Mouse (Mus musculus): ENCODE data around the gene Dctn3. TPM values are rescaled to one million over a fixed set of nuclear protein-coding genes. Genes with fewer than 3 reads are reported as not detected.
A peak's percentile ranks its signal among the peaks of the same experiment; 100 is the strongest.

Dctn3 gene
- polyA plus RNA-seq, 1 experiment from 2014 or later = 317 TPM

DNA sequence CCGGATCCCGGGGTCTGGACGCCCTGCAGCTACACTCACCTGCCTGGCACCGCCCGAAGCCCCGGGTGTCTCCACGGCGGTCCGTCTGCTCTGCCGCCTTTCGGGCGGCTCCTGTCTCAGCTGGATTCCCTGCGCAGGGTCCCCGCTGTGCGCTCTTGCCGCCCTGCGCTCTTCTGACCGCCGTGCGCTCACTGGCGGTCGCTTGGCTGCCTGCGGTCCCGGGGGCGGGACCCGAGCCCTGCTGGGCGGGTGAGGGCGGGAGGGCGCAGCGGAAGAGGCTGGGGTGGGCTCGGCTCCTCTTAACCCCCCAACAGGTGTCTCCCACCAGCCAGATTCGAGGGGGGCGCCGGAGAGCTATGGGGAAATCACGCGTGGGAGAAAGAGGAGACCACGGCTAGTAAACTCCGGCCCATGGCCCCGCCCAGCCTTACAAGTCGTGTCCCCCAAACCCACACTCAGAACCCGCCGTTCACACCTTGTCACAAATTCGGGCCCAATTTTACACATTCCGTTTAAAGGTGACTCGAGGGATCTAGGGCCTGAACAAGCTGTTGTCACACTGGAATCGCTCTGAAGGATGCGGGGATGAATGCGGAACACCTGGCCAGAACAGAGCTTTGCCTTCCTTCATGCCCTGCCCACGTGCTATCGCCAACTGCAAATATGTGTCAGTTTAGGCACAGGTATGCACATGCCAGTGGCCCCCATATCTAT, 8.2 kb upstream of the Dctn3 start, which contains the start of gene Arid3c:
Arid3c (minus strand) TSS at position 91 of the 714 bp plus-strand sequence.
- Histone ChIP-seq H3K36me3 (no peaks in the 10 kb centered on the region), H3K4me2 (peak within 1 kb of the TSS; percentile 65), H3K27ac (replicated peaks) (no peak within 1 kb of the TSS), H3K4me3 (peak within 1 kb of the TSS; percentile 32), H3K9ac (peak within 1 kb of the TSS; percentile 47), H3K9me3 (no peaks in the 10 kb centered on the region), H3K27me3 (peaks cover 70% of the 10 kb centered on the region), H3K4me1 (replicated peaks) (peaks cover 35% of the 10 kb centered on the region)
- no peak for ATAC-seq (ENCODE audit: low read depth)
- WGBS = 2% methylated on average over 50 of the region's 50 CpGs

DNA sequence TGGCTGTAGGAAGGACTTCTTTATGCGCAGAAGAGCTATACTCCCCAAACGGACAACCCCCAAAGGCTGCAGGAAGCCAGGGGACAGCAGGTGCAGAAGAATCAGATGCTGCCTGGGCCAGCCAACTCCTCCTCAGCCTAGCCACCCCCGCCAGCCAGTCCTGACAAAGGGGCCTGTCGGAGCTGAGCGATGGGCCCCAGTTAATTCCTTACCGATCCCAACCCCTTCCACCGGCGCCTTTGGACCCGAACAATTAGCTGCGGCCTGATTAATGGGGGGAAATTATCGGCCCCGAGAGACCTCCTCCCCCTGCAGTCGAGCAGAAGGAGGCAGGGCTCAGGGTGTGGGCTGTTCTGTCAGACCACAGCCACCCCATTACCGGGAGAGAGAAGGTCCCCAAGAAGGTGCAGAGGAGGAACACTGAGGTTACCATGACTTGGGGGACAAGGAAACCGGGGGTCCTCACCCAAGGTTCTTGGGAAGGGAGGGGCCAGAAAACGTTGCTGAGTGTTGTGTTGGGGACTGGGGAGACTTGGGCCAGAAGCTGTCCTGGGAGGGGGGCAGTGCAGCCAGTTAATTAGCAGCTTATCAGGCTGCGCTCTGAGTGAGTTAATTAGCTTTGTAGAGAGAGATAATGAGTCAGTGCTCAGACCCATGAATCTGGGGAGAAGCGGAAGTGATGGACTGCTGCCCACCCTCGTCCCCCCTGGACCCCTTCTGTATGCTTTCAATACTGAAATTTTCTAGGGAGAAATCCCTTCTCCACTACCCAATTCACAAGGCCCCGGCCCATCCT, 4.1 kb upstream of the Dctn3 start:
- H3K27me3 ChIP-seq = peaks cover 80% of the 10 kb centered on the region
- H3K9me3 ChIP-seq = no peaks in the 10 kb centered on the region
- ATAC-seq (ENCODE audit: low read depth) = peak; percentile 30
- WGBS = 7% methylated on average over 20 of the region's 20 CpGs
- H3K36me3 ChIP-seq = no peaks in the 10 kb centered on the region
- H3K4me1 ChIP-seq (replicated peaks) = peaks cover 57% of the 10 kb centered on the region
- H3K9ac ChIP-seq = 0 out of 2 replicates have a peak overlapping the region, but pooled peaks have one; percentile 27
- H3K4me2 ChIP-seq = peak overlapping the region; percentile 42
- H3K4me3 ChIP-seq = 0 out of 2 replicates have a peak overlapping the region, but pooled peaks have one; percentile 0
- H3K27ac ChIP-seq (replicated peaks) = peak overlapping the region; percentile 55

DNA sequence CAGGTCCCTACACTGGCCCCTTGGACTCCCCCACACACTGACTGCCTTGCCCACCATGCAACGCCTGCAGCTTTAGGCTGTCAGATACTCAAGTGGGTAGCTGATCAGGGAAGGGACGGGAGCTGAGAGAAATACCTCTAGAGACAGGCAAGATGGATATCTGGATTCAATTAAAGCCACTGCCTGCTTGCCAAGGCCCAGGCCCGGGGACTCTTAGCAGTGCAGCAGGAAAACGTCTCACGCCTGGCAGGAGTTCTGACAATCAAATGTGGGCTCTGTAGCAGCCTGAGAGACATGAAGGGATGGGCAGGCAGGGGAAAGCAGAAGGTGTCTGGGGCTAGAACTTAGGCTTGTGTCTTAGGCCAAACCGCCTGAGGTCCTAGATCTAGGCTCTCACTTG, 6.1 kb downstream of the Dctn3 start:
- peaks cover 43% of the 10 kb centered on the region for H3K4me1 ChIP-seq (replicated peaks)
- H3K27me3 ChIP-seq = no peaks in the 10 kb centered on the region
- no peak overlapping the region for H3K4me3 ChIP-seq
- peaks cover 49% of the 10 kb centered on the region for H3K36me3 ChIP-seq
- 68% methylated on average over 6 of the region's 6 CpGs for WGBS
- peak overlapping the region; percentile 65; the same call in 1 of the 2 replicates for H3K27ac ChIP-seq (replicated peaks)
- H3K9me3 ChIP-seq = no peaks in the 10 kb centered on the region
- no peak for ATAC-seq (ENCODE audit: low read depth)
- no peak overlapping the region for H3K4me2 ChIP-seq
- H3K9ac ChIP-seq = peak overlapping the region; percentile 41; the same call in 1 of the 2 replicates

DNA sequence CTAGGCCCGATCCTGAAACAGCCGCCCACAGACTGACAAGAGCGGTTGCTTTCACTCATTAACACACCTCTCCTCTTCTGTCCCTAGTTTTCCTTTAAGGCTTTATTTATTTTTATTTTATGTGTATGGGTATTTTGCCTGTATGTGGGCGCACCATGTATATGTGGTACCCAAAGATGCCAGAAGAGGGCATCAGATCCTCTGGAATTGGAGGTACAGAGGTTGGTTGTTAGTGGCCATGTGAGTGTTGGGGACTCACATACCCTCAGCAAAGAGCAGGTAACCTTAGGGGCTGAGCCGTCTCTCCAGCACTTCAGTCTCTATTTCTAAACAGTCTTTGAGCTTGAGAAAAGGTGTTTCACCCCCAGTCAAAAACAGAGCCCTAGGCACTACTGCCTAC, 7.4 kb downstream of the Dctn3 start:
- H3K4me2 ChIP-seq = no peak overlapping the region
- peaks cover 50% of the 10 kb centered on the region for H3K4me1 ChIP-seq (replicated peaks)
- no peak overlapping the region for H3K4me3 ChIP-seq
- H3K27ac ChIP-seq (replicated peaks) = no peak overlapping the region
- no peak overlapping the region for H3K9ac ChIP-seq
- peaks cover 54% of the 10 kb centered on the region for H3K36me3 ChIP-seq
- no peak for ATAC-seq (ENCODE audit: low read depth)
- no peaks in the 10 kb centered on the region for H3K9me3 ChIP-seq
- 81% methylated on average over 5 of the region's 5 CpGs for WGBS
- no peaks in the 10 kb centered on the region for H3K27me3 ChIP-seq

DNA sequence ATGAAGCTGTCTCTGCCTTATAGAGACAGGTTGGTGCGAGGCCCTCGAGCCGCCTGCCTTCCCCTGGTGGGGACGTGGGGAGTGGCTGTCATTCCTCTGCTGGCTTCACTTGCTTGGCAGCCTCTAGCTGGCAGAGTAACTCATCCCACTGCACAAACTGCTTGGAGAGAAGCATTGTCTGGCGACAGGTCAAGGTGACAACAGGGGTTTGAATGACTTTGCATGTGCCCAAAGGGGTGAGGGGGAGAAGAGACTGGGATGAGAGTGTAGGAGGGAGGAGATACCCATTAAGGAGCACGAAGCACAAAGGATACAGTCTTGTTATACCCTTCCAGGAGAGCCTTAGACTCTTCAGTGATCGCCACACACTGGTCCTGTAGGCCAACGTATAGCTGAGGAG, 7.9 kb downstream of the Dctn3 start:
- no peak overlapping the region for H3K4me3 ChIP-seq
- H3K36me3 ChIP-seq = peaks cover 54% of the 10 kb centered on the region
- no peaks in the 10 kb centered on the region for H3K27me3 ChIP-seq
- H3K4me1 ChIP-seq (replicated peaks) = peaks cover 50% of the 10 kb centered on the region
- no peak for ATAC-seq (ENCODE audit: low read depth)
- H3K27ac ChIP-seq (replicated peaks) = no peak overlapping the region
- 78% methylated on average over 8 of the region's 8 CpGs for WGBS
- no peak overlapping the region for H3K9ac ChIP-seq
- H3K4me2 ChIP-seq = no peak overlapping the region
- no peaks in the 10 kb centered on the region for H3K9me3 ChIP-seq

DNA sequence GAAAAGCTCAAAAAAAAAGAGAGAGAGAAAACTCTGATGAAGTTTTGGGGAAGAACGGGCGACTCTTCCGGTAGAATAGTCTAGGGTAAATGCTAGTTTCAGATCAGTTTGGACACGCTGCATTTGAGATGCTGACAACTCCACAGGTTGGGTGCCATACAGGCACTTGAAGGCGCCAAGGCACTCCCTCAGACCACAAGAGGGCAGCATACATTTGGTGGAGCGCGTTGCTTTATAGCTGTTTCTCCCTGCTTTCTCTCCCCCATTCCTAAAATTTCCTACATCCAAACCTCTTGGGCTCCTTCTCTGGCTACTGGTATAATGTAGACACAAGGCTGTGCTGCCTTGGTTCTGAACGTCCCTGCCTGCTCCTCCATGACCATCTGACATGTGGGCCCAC, 8.7 kb downstream of the Dctn3 start:
- Histone ChIP-seq H3K9ac (peak overlapping the region; percentile 90; the same call in 1 of the 2 replicates), H3K9me3 (no peaks in the 10 kb centered on the region), H3K27ac (replicated peaks) (no peak overlapping the region), H3K4me3 (peak overlapping the region; percentile 77), H3K36me3 (peaks cover 46% of the 10 kb centered on the region), H3K27me3 (no peaks in the 10 kb centered on the region), H3K4me1 (replicated peaks) (peaks cover 50% of the 10 kb centered on the region), H3K4me2 (peak overlapping the region; percentile 94)
- 14% methylated on average over 8 of the region's 8 CpGs for WGBS
- ATAC-seq (ENCODE audit: low read depth) = no peak

DNA sequence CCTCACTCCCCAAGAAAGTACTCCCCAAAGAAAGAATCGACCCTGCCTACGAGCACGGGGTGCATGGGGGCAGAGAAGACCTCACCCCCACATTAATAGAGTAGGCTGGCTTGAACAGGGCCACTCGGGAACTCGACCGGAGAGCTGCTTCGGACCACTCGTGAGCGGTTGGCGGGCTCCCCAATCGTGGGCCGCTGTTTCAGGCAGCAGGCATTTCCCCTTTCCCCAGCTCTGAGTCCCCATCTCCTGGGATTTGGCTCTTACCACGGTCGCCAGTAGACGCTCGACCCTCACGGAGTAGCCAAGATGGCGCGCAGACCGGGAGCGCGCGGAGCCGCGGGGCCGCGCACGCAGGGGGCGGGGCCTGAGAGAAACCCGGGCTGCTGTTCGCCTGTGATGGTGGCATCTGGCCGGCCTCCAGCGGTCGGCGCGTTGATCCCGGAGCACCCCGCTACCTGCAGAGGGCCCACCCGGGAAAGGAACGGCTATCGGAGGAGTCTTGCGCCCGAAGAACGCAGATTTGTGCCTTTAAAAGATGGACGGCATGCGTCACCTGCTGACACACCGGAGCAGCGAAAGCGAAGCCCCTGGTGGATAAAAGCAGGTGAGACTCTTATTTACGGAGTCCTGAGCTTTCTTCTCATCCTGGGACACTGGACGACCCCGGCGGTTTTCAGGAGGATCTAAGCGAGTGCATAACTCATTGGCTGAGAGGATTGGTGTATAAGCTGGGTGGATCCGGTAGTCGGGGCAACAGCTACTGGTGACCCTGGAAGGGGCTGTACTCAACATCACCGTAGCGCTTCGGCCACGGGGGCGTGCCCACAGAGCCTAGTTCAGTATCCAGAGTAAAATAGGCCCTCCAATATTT, 9.5 kb downstream of the Dctn3 start, which contains the start of gene Rpp25l:
Rpp25l (minus strand) TSS at position 338 of the 871 bp plus-strand sequence.
- peak; percentile 48 for ATAC-seq (ENCODE audit: low read depth)
- H3K4me3 ChIP-seq = peak within 1 kb of the TSS; percentile 77
- no peaks in the 10 kb centered on the region for H3K27me3 ChIP-seq
- H3K4me1 ChIP-seq (replicated peaks) = peaks cover 50% of the 10 kb centered on the region
- no peaks in the 10 kb centered on the region for H3K9me3 ChIP-seq
- peak within 1 kb of the TSS; percentile 80 for H3K27ac ChIP-seq (replicated peaks)
- H3K36me3 ChIP-seq = peaks cover 37% of the 10 kb centered on the region
- peak within 1 kb of the TSS; percentile 94 for H3K4me2 ChIP-seq
- under 1% methylated on average over 61 of the region's 61 CpGs for WGBS
- H3K9ac ChIP-seq = peak within 1 kb of the TSS; percentile 90

DNA sequence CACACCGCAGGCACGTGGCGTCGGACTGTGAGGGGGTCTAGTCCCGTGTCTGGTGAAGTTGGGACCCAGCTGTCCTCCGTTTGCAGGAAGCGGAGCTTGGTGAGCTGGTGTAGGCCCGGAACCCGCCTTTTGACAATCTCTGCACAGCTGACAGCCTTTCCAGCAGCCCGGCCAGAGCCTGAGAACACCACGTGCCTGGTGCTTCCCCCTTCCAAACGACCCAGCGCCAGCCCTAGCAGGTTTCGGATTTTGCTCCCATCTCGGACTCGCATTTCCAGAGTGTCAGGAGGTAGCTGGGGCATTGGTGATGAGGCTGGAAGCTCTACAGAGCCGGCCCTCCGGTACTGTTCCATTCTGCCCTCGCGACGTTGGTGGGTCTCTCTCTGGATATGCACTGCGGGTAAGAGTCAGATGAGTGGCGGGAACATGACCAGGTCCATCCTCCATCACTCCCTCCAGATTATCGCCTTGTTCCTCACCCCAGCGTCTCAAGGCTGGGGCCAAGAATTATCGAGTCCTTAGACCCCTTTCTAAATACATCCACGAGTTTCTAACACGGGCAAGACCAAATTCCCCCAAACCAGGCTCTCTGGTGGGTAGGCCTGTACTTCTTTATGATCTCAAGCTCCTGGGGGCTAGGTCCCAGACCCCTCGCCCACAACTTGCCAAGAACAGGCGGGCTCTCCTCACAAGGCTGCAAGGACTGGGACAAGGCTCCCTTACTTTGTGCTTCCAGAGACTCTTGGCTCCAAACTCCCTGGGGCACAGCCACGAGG, 10.4 kb downstream of the Dctn3 start:
- H3K9ac ChIP-seq = peak overlapping the region; percentile 90
- peak overlapping the region; percentile 94 for H3K4me2 ChIP-seq
- H3K27me3 ChIP-seq = no peaks in the 10 kb centered on the region
- peak overlapping the region; percentile 77 for H3K4me3 ChIP-seq
- peaks cover 29% of the 10 kb centered on the region for H3K36me3 ChIP-seq
- 43% methylated on average over 31 of the region's 31 CpGs for WGBS
- no peaks in the 10 kb centered on the region for H3K9me3 ChIP-seq
- no peak; the same call in 1 of the 2 replicates for ATAC-seq (ENCODE audit: low read depth)
- peaks cover 56% of the 10 kb centered on the region for H3K4me1 ChIP-seq (replicated peaks)
- H3K27ac ChIP-seq (replicated peaks) = peak overlapping the region; percentile 80

DNA sequence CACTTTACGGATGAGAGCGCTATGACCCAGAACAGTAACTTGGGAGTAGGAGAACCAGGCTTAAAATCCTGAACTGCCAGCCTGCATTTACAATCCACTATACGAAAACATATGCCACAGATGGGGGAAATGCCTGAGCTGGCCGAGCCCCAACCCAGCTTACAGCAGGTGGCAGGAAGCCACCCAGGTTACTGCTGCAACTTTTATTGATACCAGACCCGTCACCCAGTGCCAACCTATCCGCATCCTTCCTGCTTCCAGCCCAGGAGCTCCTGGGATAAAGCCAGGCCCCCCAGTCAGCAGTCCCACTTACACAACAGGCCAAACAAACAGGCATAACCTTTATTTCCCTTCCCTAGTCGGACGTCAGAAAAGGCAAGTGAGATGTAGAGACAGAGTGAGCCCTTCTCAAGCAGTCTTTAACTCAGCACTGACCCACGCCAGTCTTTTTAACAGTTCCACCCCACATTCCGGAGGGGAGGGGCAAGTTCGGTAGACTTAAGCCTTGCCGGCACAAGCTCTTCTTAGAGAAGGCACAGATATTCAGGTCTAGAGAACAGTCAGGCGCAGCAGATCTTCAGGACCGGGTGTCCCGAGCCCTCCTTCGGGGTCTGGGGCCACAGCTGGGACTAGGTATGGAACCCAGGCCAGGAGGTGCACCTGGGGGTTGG, 11.1 kb downstream of the Dctn3 start:
- WGBS = 80% methylated on average over 16 of the region's 16 CpGs
- Histone ChIP-seq H3K9me3 (no peaks in the 10 kb centered on the region), H3K27ac (replicated peaks) (no peak overlapping the region), H3K36me3 (peaks cover 22% of the 10 kb centered on the region; the same call in 1 of the 2 replicates), H3K9ac (peak overlapping the region; percentile 90), H3K4me2 (peak overlapping the region; percentile 94), H3K4me1 (replicated peaks) (peaks cover 61% of the 10 kb centered on the region), H3K27me3 (no peaks in the 10 kb centered on the region), H3K4me3 (peak overlapping the region; percentile 77)
- ATAC-seq (ENCODE audit: low read depth) = no peak

DNA sequence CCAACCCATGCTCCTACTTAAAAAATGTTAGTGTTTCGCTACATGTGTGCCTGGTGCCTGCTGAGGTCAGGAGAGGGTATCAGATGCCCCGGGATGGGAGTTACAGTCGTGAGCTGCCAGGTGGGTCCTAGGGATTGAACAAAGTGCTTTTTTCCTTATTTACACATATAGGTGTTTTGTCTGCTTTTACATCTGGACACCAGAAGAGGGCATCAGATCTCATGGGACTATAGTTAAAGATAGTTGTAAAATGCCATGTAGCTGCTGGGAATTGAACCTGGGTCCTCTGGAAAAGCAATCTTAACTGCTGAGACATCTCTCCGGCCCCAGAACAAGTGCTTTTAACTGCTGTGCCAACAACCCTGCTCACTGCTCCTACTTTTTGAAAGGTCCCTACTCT, 12.7 kb downstream of the Dctn3 start:
- Histone ChIP-seq H3K4me1 (replicated peaks) (peaks cover 61% of the 10 kb centered on the region), H3K4me2 (no peak overlapping the region), H3K27ac (replicated peaks) (no peak overlapping the region), H3K9me3 (no peaks in the 10 kb centered on the region), H3K27me3 (peaks cover 8% of the 10 kb centered on the region; the same call in 1 of the 2 replicates), H3K4me3 (no peak overlapping the region), H3K9ac (no peak overlapping the region), H3K36me3 (peaks cover 14% of the 10 kb centered on the region; the same call in 1 of the 2 replicates)
- 68% methylated on average over 4 of the region's 4 CpGs for WGBS
- no peak for ATAC-seq (ENCODE audit: low read depth)

Data from neural tube, embryonic 13.5 days (tissue).